Comparison of ENCODE assay signal across 12 mouse cellular contexts in the genomic region with DNA sequence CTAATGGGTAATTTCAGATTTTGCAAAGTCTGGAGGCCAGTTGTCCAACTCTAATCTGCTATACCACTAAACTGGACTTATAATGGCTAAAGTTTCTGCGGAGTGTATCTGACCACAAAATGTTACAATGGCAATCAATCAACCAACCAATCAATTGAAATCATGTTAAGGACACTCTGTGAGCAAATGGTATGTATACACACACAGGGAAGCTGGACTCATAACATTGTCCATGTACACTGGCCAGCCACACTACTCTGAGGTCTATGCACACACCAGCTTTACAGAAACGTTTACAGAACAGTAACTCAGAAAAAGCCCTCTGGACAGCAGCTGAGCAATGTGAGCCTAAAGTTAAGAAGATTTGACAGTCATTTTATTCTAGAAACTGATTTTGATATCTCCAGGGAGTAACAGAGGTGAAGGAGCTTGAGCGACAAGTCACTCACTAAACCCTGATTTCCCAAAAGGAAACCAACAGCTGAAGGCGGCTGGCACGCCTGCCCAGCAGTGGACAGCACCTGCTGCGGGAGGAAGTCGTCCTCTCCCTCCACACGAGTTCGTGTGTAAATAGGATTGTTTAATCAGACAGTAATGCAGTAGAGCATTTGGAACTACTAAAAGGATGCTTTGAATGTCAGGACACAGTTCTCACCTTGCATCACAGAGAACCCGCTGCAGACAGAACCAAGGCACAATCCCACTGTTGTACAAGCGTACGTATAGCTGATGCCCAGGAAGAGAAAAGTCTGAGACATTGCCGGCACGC. TPM values are rescaled to one million over a fixed set of nuclear protein-coding genes. Genes with fewer than 3 reads are reported as not detected.
DNase-seq lines count a peak whose midpoint lies in the region; ATAC-seq and TF ChIP-seq lines count a peak whose summit lies in the region.
"Had no signal": no experiment of that assay in that cellular context is flagged by ENCODE, and none has a peak within 500 bp of the region (broad histone marks: within the 10 kb centered on the region; RNA-seq: fewer than 3 reads in every experiment).

No protein-coding gene starts in this region.

- H3K4me3 ChIP-seq in heart, embryonic 13.5 days, result no peak overlapping the region
- no peak overlapping the region for H3K4me3 ChIP-seq in heart, embryonic 11.5 days (ENCODE audit: low read depth, low read length)
- H3K4me3 ChIP-seq in limb, embryonic 15.5 days, result no peak overlapping the region
- H3K4me3 ChIP-seq in limb, embryonic 10.5 days, result no peak overlapping the region
- H3K4me3 ChIP-seq in CH12.LX (replicated peaks in 1 of 3; ENCODE audit: low read depth in 2 of 3, low read length in 2 of 3, poor library complexity in 1 of 3), result no peak overlapping the region
- peak overlapping the region; percentile 78 for H3K4me3 ChIP-seq in bone marrow macrophage, adult 2 months (ENCODE audit: insufficient read depth, low read length)
- H3K4me3 ChIP-seq: hindbrain, embryonic 15.5 days; limb, embryonic 13.5 days had no signal

- in situ Hi-C loops in CH12.LX (cut with MboI; ENCODE audit: low pct_ligation_motif_present, low pct_unique_long_range_greater_than_20kb, low sequenced_read_pairs), result no loop called here

- H3K4me2 ChIP-seq in heart, embryonic 13.5 days, result peak overlapping the region; percentile 80; the same call in 1 of the 2 replicates
- H3K4me2 ChIP-seq in heart, embryonic 11.5 days, result no peak overlapping the region
- no peak overlapping the region for H3K4me2 ChIP-seq in limb, embryonic 15.5 days
- H3K4me2 ChIP-seq in CH12.LX (ENCODE audit: insufficient read depth, low read depth, poor library complexity, severe bottlenecking), result 0 out of 2 replicates have a peak overlapping the region, but pooled peaks have one; percentile 94
- H3K4me2 ChIP-seq: hindbrain, embryonic 15.5 days; limb, embryonic 13.5 days had no signal

- H3K36me3 ChIP-seq in heart, embryonic 13.5 days, result no peaks in the 10 kb centered on the region
- H3K36me3 ChIP-seq in heart, embryonic 11.5 days (ENCODE audit: control insufficient read depth, insufficient read depth, low read length), result no peaks in the 10 kb centered on the region
- no peaks in the 10 kb centered on the region for H3K36me3 ChIP-seq in limb, embryonic 15.5 days
- no peaks in the 10 kb centered on the region for H3K36me3 ChIP-seq in limb, embryonic 10.5 days
- peaks cover 9 to 31% of the 10 kb centered on the region in 2 experiments for H3K36me3 ChIP-seq in CH12.LX (replicated peaks in 1 of 2; ENCODE audit: control insufficient read depth in 1 of 2, insufficient read depth in 1 of 2, low read length in 1 of 2)
- H3K36me3 ChIP-seq: hindbrain, embryonic 15.5 days; limb, embryonic 13.5 days had no signal

- ATAC-seq in heart, embryonic 13.5 days (ENCODE audit: extremely low read depth, insufficient number of reproducible peaks, low FRiP score, low TSS enrichment), result no peak
- ATAC-seq in heart, embryonic 11.5 days (replicated peaks; ENCODE audit: insufficient number of reproducible peaks, low FRiP score, low TSS enrichment), result no peak
- no peak for ATAC-seq in limb, embryonic 15.5 days (ENCODE audit: insufficient number of reproducible peaks, low FRiP score, low TSS enrichment, low read depth)

- TF ChIP-seq EP300 in CH12.LX (IDR thresholded peaks at IDR 0.05; ENCODE audit: low read length), result 0 out of 2 replicates have a peak, but pooled peaks have one; percentile 3

- WGBS in heart, embryonic 13.5 days, result 77% methylated on average over 14 of the region's 14 CpGs
- WGBS in heart, embryonic 11.5 days (ENCODE audit: insufficient replicate concordance), result 80% methylated on average over 14 of the region's 14 CpGs
- WGBS in limb, embryonic 15.5 days, result 68% methylated on average over 14 of the region's 14 CpGs
- 87% methylated on average over 14 of the region's 14 CpGs for WGBS in limb, embryonic 10.5 days

- DNase-seq in limb, embryonic 10.5 days (ENCODE audit: low spot score), result no peak
- no peak for DNase-seq in CH12.LX (ENCODE audit: extremely low read depth)
- no peak for DNase-seq in urinary bladder, postnatal 25 days (ENCODE audit: low spot score)
- DNase-seq in layer of hippocampus, adult 11-12 months (ENCODE audit: low spot score), result no peak
- DNase-seq: embryo, embryonic 11 days; thymus, postnatal 25 days had no signal

- dilution Hi-C loops in CH12.LX (cut with MboI; ENCODE audit: extremely low pct_ligation_motif_present, extremely low pct_unique_long_range_greater_than_20kb, low sequenced_read_pairs), result no loop called here

- H3K9me3 ChIP-seq in heart, embryonic 13.5 days, result no peaks in the 10 kb centered on the region
- H3K9me3 ChIP-seq in heart, embryonic 11.5 days (replicated peaks; ENCODE audit: control insufficient read depth, low read length), result no peaks in the 10 kb centered on the region
- no peaks in the 10 kb centered on the region for H3K9me3 ChIP-seq in limb, embryonic 15.5 days
- H3K9me3 ChIP-seq in limb, embryonic 10.5 days (replicated peaks), result no peaks in the 10 kb centered on the region
- no peaks in the 10 kb centered on the region for H3K9me3 ChIP-seq in CH12.LX (replicated peaks; ENCODE audit: low read length)
- H3K9me3 ChIP-seq: hindbrain, embryonic 15.5 days; limb, embryonic 13.5 days had no signal

- no peak for TF ChIP-seq RAD21 in CH12.LX (IDR thresholded peaks at IDR 0.05; ENCODE audit: low read depth, low read length)

- no peaks in the 10 kb centered on the region for H3K27me3 ChIP-seq in heart, embryonic 13.5 days (replicated peaks)
- H3K27me3 ChIP-seq in heart, embryonic 11.5 days (ENCODE audit: control insufficient read depth, insufficient read depth, low read length), result no peaks in the 10 kb centered on the region
- no peaks in the 10 kb centered on the region for H3K27me3 ChIP-seq in limb, embryonic 15.5 days
- H3K27me3 ChIP-seq in limb, embryonic 10.5 days (ENCODE audit: low read depth, poor library complexity, severe bottlenecking), result no peaks in the 10 kb centered on the region
- H3K27me3 ChIP-seq in CH12.LX (replicated peaks), result no peaks in the 10 kb centered on the region
- H3K27me3 ChIP-seq: hindbrain, embryonic 15.5 days; limb, embryonic 13.5 days had no signal

- no peak for TF ChIP-seq POLR2A in CH12.LX (IDR thresholded peaks at IDR 0.05; ENCODE audit: low read depth, low read length)
- peak; percentile 67; the same call in 1 of the 2 replicates for TF ChIP-seq POLR2A in bone marrow macrophage, adult 2 months (IDR thresholded peaks at IDR 0.05; ENCODE audit: borderline replicate concordance, low read depth, low read length)

- no peak for TF ChIP-seq CTCF in CH12.LX (conservative IDR thresholded peaks at IDR 0.05 in 1 of 2, IDR thresholded peaks at IDR 0.05 in 1 of 2; ENCODE audit: low read depth in 2 of 2, low read length in 2 of 2)
- TF ChIP-seq CTCF in bone marrow macrophage, adult 2 months (IDR thresholded peaks at IDR 0.05; ENCODE audit: low read depth, low read length), result no peak

- H3K4me1 ChIP-seq in heart, embryonic 13.5 days, result peaks cover 72% of the 10 kb centered on the region
- peaks cover 37% of the 10 kb centered on the region for H3K4me1 ChIP-seq in heart, embryonic 11.5 days (ENCODE audit: control insufficient read depth, insufficient read depth, low read length)
- H3K4me1 ChIP-seq in limb, embryonic 15.5 days, result peaks cover 44% of the 10 kb centered on the region
- peaks cover 34% of the 10 kb centered on the region for H3K4me1 ChIP-seq in limb, embryonic 10.5 days
- H3K4me1 ChIP-seq in CH12.LX (ENCODE audit: control insufficient read depth in 1 of 2, insufficient read depth in 2 of 2), result peaks cover 25 to 76% of the 10 kb centered on the region in 2 experiments
- H3K4me1 ChIP-seq in bone marrow macrophage, adult 2 months (ENCODE audit: control insufficient read depth, insufficient read depth, low read length), result 0 out of 2 replicates have a peak, but pooled peaks cover under 1% of the 10 kb centered on the region

- H3K9ac ChIP-seq in heart, embryonic 13.5 days, result no peak overlapping the region
- H3K9ac ChIP-seq in heart, embryonic 11.5 days (ENCODE audit: low read depth, low read length), result no peak overlapping the region
- H3K9ac ChIP-seq in limb, embryonic 15.5 days, result no peak overlapping the region
- no peak overlapping the region; the same call in 1 of the 2 replicates for H3K9ac ChIP-seq in CH12.LX (ENCODE audit: insufficient read depth, low read depth)
- H3K9ac ChIP-seq: hindbrain, embryonic 15.5 days; limb, embryonic 13.5 days had no signal

- peaks cover 38% of the 10 kb centered on the region for H3K79me2 ChIP-seq in CH12.LX (replicated peaks; ENCODE audit: control insufficient read depth, extremely low read depth, insufficient read depth, poor library complexity, severe bottlenecking)

- no peak overlapping the region for H3K27ac ChIP-seq in heart, embryonic 13.5 days (replicated peaks)
- no peak overlapping the region for H3K27ac ChIP-seq in heart, embryonic 11.5 days (ENCODE audit: low read depth, low read length)
- H3K27ac ChIP-seq in limb, embryonic 15.5 days, result peak overlapping the region; percentile 22; the same call in 1 of the 2 replicates
- no peak overlapping the region for H3K27ac ChIP-seq in limb, embryonic 10.5 days
- H3K27ac ChIP-seq in CH12.LX (ENCODE audit: insufficient read depth, low read depth), result no peak overlapping the region
- H3K27ac ChIP-seq in bone marrow macrophage, adult 2 months (ENCODE audit: insufficient read depth, low read depth, low read length), result peak overlapping the region; percentile 99
- H3K27ac ChIP-seq: hindbrain, embryonic 15.5 days; limb, embryonic 13.5 days had no signal

RNA-seq across cellular contexts. Expression of a gene that starts 35.6 kb away (rescaled TPM):
- 27.4 and 29.0 TPM in 2 replicates for polyA plus RNA-seq in heart, embryonic 13.5 days (2015; fragmentation: Nextera tagmentation; extraction: Ambion mirVana)
- polyA plus RNA-seq in heart, embryonic 11.5 days (2014; fragmentation: Nextera tagmentation; extraction: Ambion mirVana), result 15.4 and 19.3 TPM in 2 replicates
- 28.4 and 31.3 TPM in 2 replicates for polyA plus RNA-seq in limb, embryonic 15.5 days (2015; fragmentation: Nextera tagmentation; extraction: Ambion mirVana)
- polyA plus RNA-seq in limb, embryonic 10.5 days (2016; fragmentation: Nextera tagmentation; extraction: Ambion mirVana), result 43.5 and 48.7 TPM in 2 replicates
- 29.0 and 30.7 TPM in 2 replicates for total RNA-seq in CH12.LX (2012; rRNA removed)
- 13.5 and 15.5 TPM in 2 replicates for total RNA-seq in CH12.LX (2014; rRNA removed)
- polyA plus RNA-seq in CH12.LX (2012; ENCODE audit: insufficient read length, low read depth), result 25.2 and 25.4 TPM in 2 replicates
- 24.6 and 25.2 TPM in 2 replicates for polyA plus RNA-seq in bone marrow macrophage, adult 2 months (2012; ENCODE audit: insufficient read depth, insufficient read length, missing spikeins)

RNA-seq across cellular contexts. Expression of a gene that starts 38.1 kb away (rescaled TPM):
- 3.7 and 4.2 TPM in 2 replicates for polyA plus RNA-seq in heart, embryonic 13.5 days (2015; fragmentation: Nextera tagmentation; extraction: Ambion mirVana)
- 2.1 and 2.3 TPM in 2 replicates for polyA plus RNA-seq in heart, embryonic 11.5 days (2014; fragmentation: Nextera tagmentation; extraction: Ambion mirVana)
- 3.4 and 5.2 TPM in 2 replicates for polyA plus RNA-seq in limb, embryonic 15.5 days (2015; fragmentation: Nextera tagmentation; extraction: Ambion mirVana)
- 1.8 TPM in 2 replicates for polyA plus RNA-seq in limb, embryonic 10.5 days (2016; fragmentation: Nextera tagmentation; extraction: Ambion mirVana)
- 20.6 and 23.1 TPM in 2 replicates for total RNA-seq in CH12.LX (2012; rRNA removed)
- 27.6 and 33.0 TPM in 2 replicates for total RNA-seq in CH12.LX (2014; rRNA removed)
- 20.8 and 22.7 TPM in 2 replicates for polyA plus RNA-seq in CH12.LX (2012; ENCODE audit: insufficient read length, low read depth)
- polyA plus RNA-seq in bone marrow macrophage, adult 2 months (2012; ENCODE audit: insufficient read depth, insufficient read length, missing spikeins), result 74.2 and 78.0 TPM in 2 replicates

RNA-seq across cellular contexts. Expression of a gene that starts 54.4 kb away (rescaled TPM):
- 1.9 and 2.0 TPM in 2 replicates for polyA plus RNA-seq in heart, embryonic 13.5 days (2015; fragmentation: Nextera tagmentation; extraction: Ambion mirVana)
- polyA plus RNA-seq in heart, embryonic 11.5 days (2014; fragmentation: Nextera tagmentation; extraction: Ambion mirVana), result 1.5 and 2.6 TPM in 2 replicates
- 3.1 TPM in 2 replicates for polyA plus RNA-seq in limb, embryonic 15.5 days (2015; fragmentation: Nextera tagmentation; extraction: Ambion mirVana)
- 5.2 and 5.9 TPM in 2 replicates for polyA plus RNA-seq in limb, embryonic 10.5 days (2016; fragmentation: Nextera tagmentation; extraction: Ambion mirVana)
- total RNA-seq in CH12.LX (2012; rRNA removed), result 1.6 and 2.1 TPM in 2 replicates
- total RNA-seq in CH12.LX (2014; rRNA removed), result 0.62 and 0.67 TPM in 2 replicates
- polyA plus RNA-seq in CH12.LX (2012; ENCODE audit: insufficient read length, low read depth), result 1.2 and 1.4 TPM in 2 replicates
- 0.61 and 0.70 TPM in 2 replicates for polyA plus RNA-seq in bone marrow macrophage, adult 2 months (2012; ENCODE audit: insufficient read depth, insufficient read length, missing spikeins)

Comparison
In these comparisons a context has a peak if more than half of its experiments do, and no peak if none do; other contexts are left out.
1. H3K27ac ChIP-seq: peak in limb, embryonic 15.5 days (single experiment) and bone marrow macrophage, adult 2 months (single experiment); none in heart, embryonic 13.5 days (single experiment), heart, embryonic 11.5 days (single experiment), limb, embryonic 10.5 days (single experiment) and CH12.LX (single experiment).
2. H3K4me2 ChIP-seq: peak in heart, embryonic 13.5 days (single experiment) and CH12.LX (single experiment); none in heart, embryonic 11.5 days (single experiment) and limb, embryonic 15.5 days (single experiment).